ENCODE assay signal across 24 mouse cellular contexts in the genomic region with DNA sequence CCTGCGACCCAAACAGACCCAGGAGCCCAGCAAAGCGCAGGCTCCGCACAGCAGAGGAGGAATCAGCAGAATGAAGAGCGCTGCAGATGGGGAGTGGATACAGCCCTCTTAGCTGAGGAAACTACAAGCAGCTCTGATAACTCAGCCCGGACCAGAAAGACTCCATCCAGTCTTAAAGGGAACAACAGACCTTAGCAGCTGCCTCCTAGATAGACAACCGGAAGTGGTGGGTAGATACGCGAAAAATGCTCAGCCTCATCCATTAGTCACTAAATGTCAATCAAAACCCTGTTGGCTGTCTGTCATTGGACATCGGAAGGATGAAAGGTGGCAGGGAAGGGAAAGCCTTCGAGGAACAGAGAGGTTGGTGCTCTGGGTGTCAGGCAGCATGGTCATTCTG. TPM values are rescaled to one million over a fixed set of nuclear protein-coding genes. Genes with fewer than 3 reads are reported as not detected.
DNase-seq lines count a peak whose midpoint lies in the region; ATAC-seq and TF ChIP-seq lines count a peak whose summit lies in the region.
"Had no signal": no experiment of that assay in that cellular context is flagged by ENCODE, and none has a peak within 500 bp of the region (broad histone marks: within the 10 kb centered on the region; RNA-seq: fewer than 3 reads in every experiment).

No protein-coding gene starts in this region.

- no peak for ATAC-seq in neural tube, embryonic 15.5 days (ENCODE audit: low FRiP score)
- ATAC-seq in megakaryocyte progenitor cell, adult 5-6 weeks (replicated peaks; ENCODE audit: poor library complexity), result 0 out of 2 replicates have a peak, but pooled peaks have one; percentile 14
- ATAC-seq: forebrain, embryonic 14.5 days; forebrain, embryonic 16.5 days had no signal

- 90% methylated on average over 10 of the region's 10 CpGs for WGBS in neural tube, embryonic 15.5 days

- H3K4me3 ChIP-seq in neural tube, embryonic 15.5 days (replicated peaks), result no peak overlapping the region
- no peak overlapping the region for H3K4me3 ChIP-seq in left cerebral cortex, adult 2 months
- H3K4me3 ChIP-seq: embryonic facial prominence, embryonic 13.5 days; embryonic facial prominence, embryonic 15.5 days; erythroblast, embryonic 14.5 days; forebrain, embryonic 10.5 days; forebrain, embryonic 12.5 days had no signal

- no peak overlapping the region for H3K27ac ChIP-seq in neural tube, embryonic 15.5 days (replicated peaks)
- no peak overlapping the region for H3K27ac ChIP-seq in left cerebral cortex, adult 2 months
- H3K27ac ChIP-seq: embryonic facial prominence, embryonic 13.5 days; embryonic facial prominence, embryonic 15.5 days; forebrain, embryonic 10.5 days; forebrain, embryonic 12.5 days had no signal

- no peaks in the 10 kb centered on the region for H3K27me3 ChIP-seq in neural tube, embryonic 15.5 days (replicated peaks)
- H3K27me3 ChIP-seq: embryonic facial prominence, embryonic 13.5 days; embryonic facial prominence, embryonic 15.5 days; forebrain, embryonic 12.5 days had no signal

- no peaks in the 10 kb centered on the region for H3K36me3 ChIP-seq in neural tube, embryonic 15.5 days
- H3K36me3 ChIP-seq: embryonic facial prominence, embryonic 13.5 days; embryonic facial prominence, embryonic 15.5 days; forebrain, embryonic 10.5 days; forebrain, embryonic 12.5 days had no signal

- no peak overlapping the region for H3K9ac ChIP-seq in neural tube, embryonic 15.5 days (replicated peaks)
- H3K9ac ChIP-seq: embryonic facial prominence, embryonic 13.5 days; embryonic facial prominence, embryonic 15.5 days; forebrain, embryonic 12.5 days had no signal

- H3K9me3 ChIP-seq in neural tube, embryonic 15.5 days (replicated peaks), result no peaks in the 10 kb centered on the region
- H3K9me3 ChIP-seq: embryonic facial prominence, embryonic 13.5 days; embryonic facial prominence, embryonic 15.5 days; forebrain, embryonic 10.5 days; forebrain, embryonic 12.5 days had no signal

- intact Hi-C loops in left cerebral cortex, adult 2 months (cut with DNase I), result no loop called here

- DNase-seq in neural tube, embryonic 10.5 days (ENCODE audit: extremely low spot score, low spot score), result peak; percentile 3
- peak; percentile 71 for DNase-seq in MEL-GATA-1-ER (ENCODE audit: extremely low read depth, low read depth)
- no peak for DNase-seq in thymus, postnatal 0 days (ENCODE audit: low spot score)
- no peak for DNase-seq in left cerebral cortex, adult 2 months (ENCODE audit: extremely low spot score in 1 of 2, low spot score in 2 of 2)
- no peak for DNase-seq in kidney, postnatal 25 days
- DNase-seq: adrenal gland, adult 2 months; adrenal gland, postnatal 10 days; adrenal gland, postnatal 25 days; cerebellum, adult 11 months; cerebellum, adult 18-20 months; cerebellum, adult 8-10 months; cerebellum, adult 9-11 months; cerebellum, postnatal 14 days; cerebellum, postnatal 36 days; embryo, embryonic 11 days had no signal

- no peak for TF ChIP-seq CTCF in left cerebral cortex, adult 2 months (IDR thresholded peaks at IDR 0.05)

- no peak overlapping the region for H3K4me2 ChIP-seq in neural tube, embryonic 15.5 days
- H3K4me2 ChIP-seq: embryonic facial prominence, embryonic 13.5 days; embryonic facial prominence, embryonic 15.5 days; forebrain, embryonic 12.5 days had no signal

- no peaks in the 10 kb centered on the region for H3K4me1 ChIP-seq in neural tube, embryonic 15.5 days
- H3K4me1 ChIP-seq: embryonic facial prominence, embryonic 13.5 days; embryonic facial prominence, embryonic 15.5 days; forebrain, embryonic 10.5 days; forebrain, embryonic 12.5 days had no signal

RNA-seq across cellular contexts. Expression of gene Gm20721, which starts 20.1 kb away (rescaled TPM):
- 17.0 and 19.8 TPM in 2 replicates for polyA plus RNA-seq in neural tube, embryonic 15.5 days (2015; fragmentation: Nextera tagmentation; extraction: Ambion mirVana)
- total RNA-seq in megakaryocyte progenitor cell, adult 5-6 weeks (2015), result 0.12 TPM in 1 of 2 replicates, not detected in the other
- total RNA-seq in megakaryocyte progenitor cell, adult 5-6 weeks (2017), result 3.1 and 3.3 TPM in 2 replicates
- polyA plus RNA-seq in thymus, postnatal 0 days (2015; fragmentation: Nextera tagmentation; extraction: Ambion mirVana), result 4.1 and 5.4 TPM in 2 replicates
- total RNA-seq in left cerebral cortex, adult 2 months (2021), result 1 to 10 TPM; 2.3 to 2.8 TPM
- polyA plus RNA-seq: adrenal gland, adult 2 months had no signal

RNA-seq across cellular contexts. Expression of gene Nelfcd, which starts 49.0 kb away (rescaled TPM):
- 101 TPM in 2 replicates for polyA plus RNA-seq in neural tube, embryonic 15.5 days (2015; fragmentation: Nextera tagmentation; extraction: Ambion mirVana)
- total RNA-seq in megakaryocyte progenitor cell, adult 5-6 weeks (2015), result 27.7 and 29.3 TPM in 2 replicates
- 33.8 and 43.0 TPM in 2 replicates for total RNA-seq in megakaryocyte progenitor cell, adult 5-6 weeks (2017)
- polyA plus RNA-seq in thymus, postnatal 0 days (2015; fragmentation: Nextera tagmentation; extraction: Ambion mirVana), result 83.8 and 87.2 TPM in 2 replicates
- 10 to 100 TPM; 47.9 to 50.8 TPM for total RNA-seq in left cerebral cortex, adult 2 months (2021)

Comparison
In these comparisons a context has a peak if more than half of its experiments do, and no peak if none do; other contexts are left out.
1. DNase-seq: peak in neural tube, embryonic 10.5 days (single experiment) and MEL-GATA-1-ER (single experiment); none in thymus, postnatal 0 days (single experiment), left cerebral cortex, adult 2 months (0 of 2) and kidney, postnatal 25 days (0 of 2).